Mouse (Mus musculus) bone marrow macrophage, adult 2 months (primary cell): ENCODE measurements around the gene Bcr.

Experiments
- CTCF ChIP-seq: IDR thresholded peaks from 2 replicates; pipeline ENCODE4 v1.5.1; 2012; ENCODE audit warnings: low read depth, mild to moderate bottlenecking, low read length, moderate library complexity
- POLR2A ChIP-seq: IDR thresholded peaks from 2 replicates; pipeline ENCODE4 v1.6.1; 2012; ENCODE audit warnings: mild to moderate bottlenecking, low read depth, low read length, borderline replicate concordance

GRCm38 (mm10) chr10:75170207-75170850 lies 109.9 kb downstream of the Bcr start:
- no peak for TF ChIP-seq CTCF
- no peak for TF ChIP-seq POLR2A
